Mouse (Mus musculus) cerebral cortex, adult 2 months (tissue): ENCODE measurements around the gene 4931428L18Rik.

ENCODE experiments used
- WGBS: fragments of 180-500 bp; shearing (Covaris S2); methylation state at CpG from one replicate; pipeline ENCODE4 v1.1.7; 2018; 5-methylcytosine and 5-hydroxymethylcytosine counted together

Gene 4931428L18Rik

DNA sequence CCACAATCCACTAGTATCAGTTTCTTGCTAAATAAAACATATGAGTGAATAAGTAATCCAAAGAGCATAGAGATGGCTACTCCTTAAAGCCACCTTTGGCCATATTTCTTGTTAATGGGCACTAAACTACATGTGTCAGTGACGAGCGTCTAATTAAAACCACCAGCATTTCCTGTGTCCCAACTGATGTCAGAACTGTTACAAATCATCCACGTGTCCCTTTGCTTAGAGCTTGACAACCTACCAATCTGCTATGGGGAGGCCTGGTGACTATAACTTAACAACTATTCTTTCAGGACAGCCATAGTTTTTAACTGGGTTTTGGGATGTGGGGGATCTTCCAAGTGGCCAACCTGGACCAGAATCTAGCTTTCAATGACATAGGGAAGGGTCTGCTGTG is 164.3 kb downstream of the 4931428L18Rik start:
- WGBS, result 71% methylated on average over 3 of the region's 3 CpGs

GRCm38 (mm10) chr1:31051370-31051921 is 171.0 kb downstream of the 4931428L18Rik start:
- WGBS, result 85% methylated on average over 5 of the region's 5 CpGs

DNA sequence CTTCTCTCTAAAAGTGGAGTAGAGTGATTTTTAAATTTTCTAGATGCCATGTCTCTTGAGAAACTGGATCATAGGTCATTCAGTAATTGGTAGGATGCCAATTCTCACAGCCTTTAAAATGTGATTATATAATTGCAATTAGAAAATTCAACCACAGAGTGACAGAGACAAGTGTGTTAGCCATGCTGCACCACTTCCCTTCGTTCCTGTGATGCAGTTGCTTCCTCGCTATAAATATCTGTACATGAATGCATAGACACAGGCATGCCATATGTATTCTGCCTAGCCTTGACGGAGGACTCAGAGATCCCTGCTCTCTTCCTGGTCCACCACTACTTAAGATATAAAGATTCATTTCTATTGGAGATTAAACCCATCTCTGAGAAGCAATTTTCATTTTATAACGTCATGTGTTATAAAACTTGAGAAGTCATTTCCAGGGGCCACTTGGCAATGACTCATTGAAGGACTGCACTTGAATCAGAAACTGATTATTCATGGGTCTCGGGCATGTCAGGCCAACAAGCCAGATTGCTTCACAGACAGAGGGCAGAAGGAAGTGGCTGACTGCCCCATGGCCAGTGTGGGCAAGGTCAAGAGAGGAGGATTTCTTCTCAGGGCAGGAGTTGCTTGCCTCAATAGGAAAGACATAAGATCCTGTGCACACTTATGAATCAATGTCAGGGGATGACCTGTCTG is 172.4 kb downstream of the 4931428L18Rik start:
- WGBS, result 70% methylated on average over 5 of the region's 5 CpGs

DNA sequence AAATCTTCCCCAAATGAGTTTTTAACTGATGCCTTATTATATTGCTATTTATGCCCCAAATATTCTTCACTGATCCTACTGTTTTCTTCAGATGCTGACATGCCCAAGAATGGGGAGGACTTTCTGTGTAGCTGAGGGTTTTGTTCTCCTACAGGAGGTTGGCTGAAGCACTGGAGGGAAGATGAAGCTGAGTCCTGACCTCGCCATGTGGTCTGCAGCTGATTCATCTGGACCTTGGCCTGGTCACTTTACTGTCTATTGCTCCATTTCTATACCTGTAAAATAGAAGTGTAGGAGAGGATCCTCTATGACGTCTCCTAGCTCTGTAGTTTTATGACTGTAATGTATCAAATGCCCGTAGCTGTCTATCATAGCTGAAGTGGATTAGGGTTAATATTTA is 179.3 kb downstream of the 4931428L18Rik start:
- 90% methylated on average over 3 of the region's 3 CpGs for WGBS

DNA sequence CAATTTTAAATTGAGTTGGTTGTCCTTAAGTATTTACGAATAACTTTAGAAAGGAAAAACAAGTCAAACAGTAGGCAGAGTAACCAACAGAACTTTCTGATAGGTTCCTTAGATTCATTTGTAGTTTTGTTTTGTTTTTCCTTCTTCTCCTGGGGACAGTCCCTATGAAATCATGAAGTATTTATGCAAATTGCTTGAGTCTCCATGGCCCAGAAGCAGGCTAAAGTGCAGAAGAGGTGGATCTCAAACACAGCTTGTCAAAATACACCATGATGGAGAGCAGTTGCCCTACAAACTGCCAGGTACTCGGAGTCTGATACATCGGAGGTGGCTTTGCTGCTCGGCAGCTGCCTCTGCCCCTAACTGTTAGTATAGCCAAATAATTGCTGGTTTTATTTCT is 179.7 kb downstream of the 4931428L18Rik start:
- WGBS, result 88% methylated on average over 4 of the region's 4 CpGs

DNA sequence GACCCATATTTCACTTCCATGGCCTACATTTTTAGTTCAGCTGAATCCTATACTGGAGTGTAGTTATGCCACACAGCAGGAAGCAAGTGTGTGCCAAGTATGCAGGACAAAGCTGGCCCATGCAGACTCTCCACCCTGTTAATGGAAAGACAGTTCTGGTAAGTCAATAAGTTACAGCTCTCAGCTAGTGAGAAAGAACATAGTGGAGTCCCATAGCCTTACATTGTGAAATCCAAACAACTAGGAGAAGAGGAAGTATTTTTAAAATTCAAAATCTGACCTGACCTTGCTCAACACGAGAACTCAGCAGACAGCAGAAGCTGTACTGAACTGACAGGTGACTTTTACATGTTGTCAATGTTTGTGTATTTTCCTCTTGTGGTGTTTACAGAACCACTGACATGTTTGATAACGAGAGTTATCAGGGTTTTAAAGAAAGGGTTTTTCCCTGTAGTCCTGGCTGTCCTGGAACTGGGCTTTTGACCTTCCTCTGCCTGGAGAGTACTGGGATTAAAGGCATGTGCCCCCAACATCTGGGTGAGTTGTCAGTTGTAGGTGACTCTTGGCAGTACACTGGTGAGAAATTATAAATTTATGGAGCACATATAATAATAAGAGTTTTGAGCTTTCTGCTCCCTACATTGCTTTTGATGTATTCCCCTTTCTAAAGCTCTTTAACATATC is 188.5 kb downstream of the 4931428L18Rik start:
- WGBS, result 66% methylated on average over 2 of the region's 2 CpGs

DNA sequence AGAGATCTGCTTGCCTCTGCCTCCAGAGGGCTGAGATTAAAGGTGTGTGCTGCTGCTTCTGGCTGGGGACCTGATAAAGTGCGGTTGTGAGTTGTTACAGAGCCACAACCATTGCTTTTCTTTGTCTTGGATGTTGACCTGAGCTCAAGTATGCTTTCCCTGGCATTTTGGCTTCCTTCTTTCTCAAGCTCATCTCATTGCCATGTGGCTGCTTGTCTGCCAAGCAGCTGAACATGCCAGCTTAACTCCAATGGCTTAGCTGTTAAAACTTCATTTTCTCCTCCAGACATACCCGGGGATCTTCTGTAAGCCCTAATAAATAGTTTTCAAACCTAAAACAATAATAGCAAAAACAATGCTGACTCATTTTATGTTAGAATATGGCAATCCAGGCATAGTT is 190.1 kb downstream of the 4931428L18Rik start:
- WGBS, result 66% methylated on average over 2 of the region's 2 CpGs

- 53% methylated on average over 6 of the region's 6 CpGs for WGBS
Measured at GRCm38 (mm10) chr1:31019283-31019682, 203.2 kb downstream of the 4931428L18Rik start.

DNA sequence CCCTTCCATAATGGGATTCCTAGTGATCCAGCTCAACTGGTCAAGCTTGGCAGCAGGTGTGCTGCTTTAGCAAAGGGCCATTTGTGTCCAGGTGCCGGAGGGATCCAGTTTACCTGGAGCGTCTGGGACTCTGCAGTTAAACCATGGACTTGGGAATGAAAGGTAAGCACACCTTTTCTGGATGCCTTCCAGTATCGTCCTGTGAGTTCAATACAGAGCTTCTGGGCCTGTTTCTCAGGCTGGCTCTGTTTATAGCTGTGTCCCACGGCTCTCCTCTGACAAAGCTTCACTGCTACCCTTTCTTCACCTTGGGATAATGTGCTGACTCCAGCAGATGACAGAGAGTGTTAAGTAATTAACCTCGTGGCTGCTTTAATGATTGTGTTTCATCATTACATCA is 205.1 kb downstream of the 4931428L18Rik start:
- WGBS, result 78% methylated on average over 5 of the region's 5 CpGs

DNA sequence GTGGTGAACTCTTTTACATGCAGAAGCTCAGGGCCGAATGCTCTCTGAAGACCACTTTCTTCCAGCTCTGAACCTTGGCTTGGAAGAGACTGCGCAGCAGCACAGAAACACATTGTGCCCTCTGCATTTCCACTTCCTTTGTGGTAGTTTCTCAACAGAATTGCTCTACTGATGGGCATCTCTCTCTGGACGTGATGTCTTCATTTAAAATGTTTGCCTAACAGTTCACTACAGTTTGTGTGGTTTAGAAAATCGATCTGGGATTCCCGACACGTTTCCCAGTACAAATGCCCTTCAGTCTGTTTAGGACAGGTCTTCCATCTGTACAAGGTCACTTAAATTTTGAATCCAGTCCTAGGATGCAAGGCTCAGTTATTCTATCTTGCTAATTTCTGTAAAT is 206.4 kb downstream of the 4931428L18Rik start:
- WGBS, result 86% methylated on average over 6 of the region's 6 CpGs

GRCm38 (mm10) chr1:31015261-31015660 is 207.2 kb downstream of the 4931428L18Rik start:
- WGBS, result 73% methylated on average over 2 of the region's 2 CpGs

DNA sequence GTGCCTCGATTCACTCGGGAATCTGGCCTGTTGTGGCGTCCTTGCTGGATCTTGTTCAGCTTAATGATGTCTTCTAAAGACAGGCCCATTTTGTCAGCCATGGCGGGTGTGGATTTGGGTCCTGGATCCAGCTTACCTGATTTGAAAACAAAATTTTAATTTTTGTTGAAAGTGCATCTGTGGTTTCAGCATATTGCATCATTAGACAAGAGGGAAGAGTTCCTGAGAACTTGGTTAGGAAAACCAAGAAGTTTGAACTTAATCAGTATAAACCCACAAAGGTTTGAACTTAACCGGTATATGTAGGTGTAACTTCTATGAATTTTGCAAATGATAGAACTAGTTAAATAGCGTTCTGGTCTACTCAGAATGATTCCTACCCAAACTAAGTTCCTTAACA is 244.6 kb downstream of the 4931428L18Rik start, which contains the start of gene AC153137.1:
TSS of gene AC153137.1 (minus strand) at position 101 of the 400 bp plus-strand sequence.
- WGBS, result 88% methylated on average over 6 of the region's 6 CpGs

GRCm38 (mm10) chr1:30977239-30977638 is 245.2 kb downstream of the 4931428L18Rik start:
- 88% methylated on average over 7 of the region's 7 CpGs for WGBS

DNA sequence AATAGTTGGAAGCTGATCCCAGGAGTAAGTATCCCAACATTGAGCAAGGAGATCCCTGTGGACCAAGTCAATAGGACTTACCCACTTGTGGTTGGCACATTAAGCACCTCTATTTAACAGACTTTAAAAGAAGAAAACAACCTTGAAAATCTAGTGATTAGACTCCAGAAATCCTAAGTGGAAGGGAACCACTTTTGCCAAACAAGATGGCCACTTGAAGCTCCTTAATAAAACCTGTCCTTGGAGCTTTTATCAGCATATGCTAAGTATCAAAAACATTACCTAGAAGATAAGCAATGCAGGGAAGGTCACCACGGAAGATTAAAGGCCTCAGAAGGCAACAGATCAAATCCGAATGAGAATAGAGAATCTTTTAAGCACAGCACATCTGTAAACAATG is 270.7 kb downstream of the 4931428L18Rik start:
- WGBS, result 87% methylated on average over 2 of the region's 2 CpGs

GRCm38 (mm10) chr1:30950456-30950835 is 272.0 kb downstream of the 4931428L18Rik start:
- WGBS, result 29% methylated on average over 5 of the region's 5 CpGs

GRCm38 (mm10) chr1:30949710-30950455 is 272.6 kb downstream of the 4931428L18Rik start:
- WGBS, result under 1% methylated on average over 62 of the region's 66 CpGs

GRCm38 (mm10) chr1:30948950-30949639 is 273.4 kb downstream of the 4931428L18Rik start:
- WGBS, result under 1% methylated on average over 84 of the region's 85 CpGs

- under 1% methylated on average over 16 of the region's 16 CpGs for WGBS
Measured at GRCm38 (mm10) chr1:30948361-30948949, 274.0 kb downstream of the 4931428L18Rik start.
